Mouse (Mus musculus): Measurements from ENCODE around the gene Ptbp1.
A peak's percentile ranks its signal among the peaks of the same experiment; 100 is the strongest.
"Not testable (repeated sequence)": the region's sequence is repeated elsewhere in the genome, so short reads cannot be mapped to it uniquely, and the experiment has no call there.

Ptbp1 gene

DNA sequence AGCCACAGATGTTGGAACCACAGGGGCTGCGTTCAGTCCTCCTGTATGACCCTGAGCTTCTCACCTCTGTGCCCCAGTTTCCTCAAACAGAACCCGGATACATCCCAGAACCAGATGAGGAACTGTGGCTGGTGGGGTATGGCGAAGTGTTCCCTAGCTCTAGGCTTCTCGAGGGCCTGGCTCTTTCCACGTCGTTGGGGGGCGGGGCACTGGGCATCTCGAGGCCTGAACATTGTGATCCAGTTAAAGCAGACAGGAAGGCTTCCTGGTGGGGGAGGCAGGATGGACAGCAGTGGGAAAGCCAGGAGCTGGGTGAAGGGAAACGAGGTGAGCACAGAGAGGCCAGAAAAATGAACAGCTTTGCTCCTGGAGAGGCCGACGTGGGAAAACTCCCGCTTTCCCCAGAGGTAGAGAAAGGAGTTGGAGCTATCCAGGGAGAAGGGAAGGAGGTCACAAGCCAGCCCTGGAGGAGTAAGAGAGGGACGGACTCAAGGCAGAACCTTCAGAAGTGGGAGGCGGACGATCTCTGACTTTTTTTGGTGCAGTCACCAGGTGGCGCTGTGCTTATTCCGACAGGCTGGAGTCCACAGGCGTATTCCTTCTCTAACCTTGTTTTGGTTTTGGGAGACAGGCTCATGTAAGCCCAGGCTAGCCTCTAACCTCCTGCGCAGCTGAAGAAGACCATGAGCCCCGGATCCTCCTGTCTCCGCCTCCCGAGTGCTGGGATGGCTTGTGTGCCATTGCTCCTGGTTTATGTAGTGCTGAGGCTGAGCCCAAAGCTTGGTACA is 29.3 kb downstream of the Ptbp1 start:
- peak; percentile 58 for DNase-seq (ENCODE audit: low spot score)

DNA sequence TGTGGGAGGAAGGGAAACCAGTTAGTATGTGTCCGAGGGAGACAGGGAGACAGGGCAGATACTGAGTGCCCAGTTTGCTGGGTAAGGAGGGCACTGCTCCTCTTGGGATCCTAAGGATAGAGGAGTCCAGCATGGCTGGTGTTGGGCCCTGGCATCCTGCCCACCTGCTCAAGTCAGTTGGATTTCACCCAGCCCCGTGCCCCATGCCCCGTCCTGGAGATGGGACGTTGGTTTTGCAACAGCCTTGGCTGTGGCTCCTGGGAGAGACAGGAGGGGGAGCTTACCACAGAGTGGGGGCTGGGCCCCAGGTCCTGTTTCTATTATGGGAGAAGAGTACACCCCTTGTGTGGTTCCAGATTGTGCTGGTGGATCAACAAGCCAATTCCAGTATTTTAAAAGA is 30.2 kb downstream of the Ptbp1 start:
- DNase-seq (ENCODE audit: low spot score), result peak; percentile 42

DNA sequence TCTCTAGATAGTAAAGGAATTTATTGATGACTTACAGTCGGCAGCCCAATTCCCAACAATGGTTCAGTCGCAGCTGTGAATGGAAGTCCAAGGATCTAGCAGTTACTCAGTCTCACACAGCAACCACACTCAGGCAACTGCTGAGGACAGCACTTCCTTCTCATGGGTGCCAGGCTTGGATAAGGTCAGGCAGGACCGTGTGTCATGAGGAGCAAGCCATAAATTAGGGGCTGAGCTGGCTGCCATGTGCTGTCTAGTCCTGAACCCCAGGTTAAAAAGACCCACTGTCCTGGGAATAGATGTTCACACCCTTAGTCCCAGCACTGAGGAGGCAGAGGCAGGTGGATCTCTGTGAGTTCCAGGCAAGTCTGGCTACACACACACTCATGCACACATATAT is 30.7 kb downstream of the Ptbp1 start:
- not testable (repeated sequence) for DNase-seq (ENCODE audit: low spot score)

DNA sequence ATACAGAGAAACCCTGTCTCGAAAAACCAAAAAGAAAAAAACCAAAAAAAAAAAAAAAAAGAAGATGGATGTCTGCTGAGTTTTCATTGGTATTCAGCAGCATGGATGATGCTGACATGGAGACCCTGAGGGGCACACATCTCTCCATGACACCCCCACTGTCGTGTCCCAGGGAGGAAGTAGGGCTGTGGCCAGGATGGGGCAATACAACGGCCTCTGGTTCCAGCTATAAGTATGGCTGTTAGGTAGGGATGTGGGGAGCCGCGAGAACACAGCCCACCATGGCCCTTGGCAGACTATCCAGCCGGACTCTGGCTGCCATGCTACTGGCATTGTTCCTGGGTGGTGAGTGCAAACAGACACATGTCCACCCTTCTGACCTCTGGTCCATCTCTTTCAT is 31.8 kb downstream of the Ptbp1 start, which contains the start of gene Elane:
Elane (plus strand) TSS at position 194 of the 400 bp plus-strand sequence.
- no peak for DNase-seq (ENCODE audit: low spot score)

DNA sequence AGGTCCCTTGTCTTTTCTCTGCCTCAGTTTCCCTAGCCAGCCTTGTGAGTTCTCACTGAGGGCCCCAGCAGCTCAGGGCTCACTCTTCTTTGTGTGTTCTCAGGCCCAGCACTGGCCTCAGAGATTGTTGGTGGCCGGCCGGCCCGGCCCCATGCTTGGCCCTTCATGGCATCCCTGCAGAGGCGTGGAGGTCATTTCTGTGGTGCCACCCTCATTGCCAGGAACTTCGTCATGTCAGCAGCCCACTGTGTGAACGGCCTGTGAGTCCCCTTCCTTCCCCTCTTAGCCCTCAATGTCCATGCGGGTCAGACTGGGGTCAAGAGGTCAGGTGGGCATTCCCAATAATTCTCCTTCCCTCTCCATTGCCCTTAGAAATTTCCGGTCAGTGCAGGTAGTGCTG is 32.4 kb downstream of the Ptbp1 start:
- no peak for DNase-seq (ENCODE audit: low spot score)

DNA sequence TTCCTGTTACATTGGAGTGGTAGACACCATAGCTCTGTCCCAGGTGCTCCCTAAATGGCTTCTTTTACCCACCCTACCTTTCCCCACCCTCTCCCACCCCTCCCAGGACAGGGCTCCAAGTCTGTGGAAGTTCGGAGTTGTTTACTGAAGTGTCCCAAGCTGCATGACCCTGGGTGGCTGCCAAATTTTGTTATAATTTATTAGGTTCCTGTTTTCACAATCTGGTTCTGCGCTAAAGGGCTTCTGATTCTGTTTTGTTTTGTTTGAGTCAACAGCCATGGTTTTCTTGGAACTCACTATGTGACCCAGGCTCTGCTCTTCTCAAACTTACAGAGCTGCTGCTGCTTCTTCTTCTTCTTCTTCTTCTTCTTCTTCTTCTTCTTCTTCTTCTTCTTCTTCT is 35.2 kb downstream of the Ptbp1 start:
- DNase-seq (ENCODE audit: low spot score), result no peak

DNA sequence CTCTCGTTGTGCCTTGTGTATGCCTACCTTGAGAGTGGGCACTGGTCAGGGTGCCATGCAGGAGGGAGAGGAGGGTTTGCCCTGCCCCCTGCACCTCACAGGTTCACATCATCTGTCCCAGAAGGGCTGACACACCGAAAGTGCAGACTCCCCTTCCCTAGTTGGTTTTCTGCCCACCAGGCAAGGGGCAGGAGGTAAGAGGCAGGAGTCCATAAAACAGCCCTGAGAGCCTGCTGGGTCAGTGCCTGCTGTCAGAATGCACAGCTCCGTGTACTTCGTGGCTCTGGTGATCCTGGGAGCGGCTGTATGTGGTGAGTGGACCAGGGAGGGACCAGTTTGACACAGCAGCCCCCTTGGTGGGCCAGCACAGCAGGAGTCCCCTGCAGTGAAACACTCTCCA is 36.4 kb downstream of the Ptbp1 start, which contains the start of gene Cfd:
Cfd (plus strand) TSS at position 184 of the 400 bp plus-strand sequence.
- no peak for DNase-seq (ENCODE audit: low spot score)

DNA sequence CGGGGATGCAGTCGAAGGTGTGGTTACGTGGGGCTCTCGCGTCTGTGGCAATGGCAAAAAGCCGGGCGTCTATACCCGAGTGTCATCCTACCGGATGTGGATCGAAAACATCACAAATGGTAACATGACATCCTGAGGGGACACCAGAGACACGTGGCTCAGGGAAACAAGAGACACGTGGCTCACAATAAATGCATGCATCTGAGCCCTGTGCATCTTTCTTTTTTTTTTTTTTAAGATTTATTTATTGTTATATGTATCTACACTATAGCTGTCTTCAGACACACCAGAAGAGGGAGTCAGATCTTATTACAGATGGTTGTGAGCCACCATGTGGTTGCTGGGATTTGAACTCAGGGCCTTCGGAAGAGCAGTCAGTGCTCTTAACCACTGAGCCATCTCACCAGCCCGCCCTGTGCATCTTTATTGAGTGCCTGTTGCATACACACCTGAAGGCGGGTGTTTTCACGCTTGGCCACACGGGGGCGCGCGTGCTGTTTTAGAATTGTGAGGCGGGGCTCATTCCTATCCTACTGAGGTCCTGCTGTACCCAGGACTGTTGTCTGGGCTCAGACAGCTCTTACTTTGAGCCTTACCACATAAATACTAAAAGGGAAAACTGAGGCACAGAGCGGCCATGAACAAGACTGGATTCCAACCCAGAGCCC is 38.4 kb downstream of the Ptbp1 start:
- not testable (repeated sequence) for DNase-seq (ENCODE audit: low spot score)

DNA sequence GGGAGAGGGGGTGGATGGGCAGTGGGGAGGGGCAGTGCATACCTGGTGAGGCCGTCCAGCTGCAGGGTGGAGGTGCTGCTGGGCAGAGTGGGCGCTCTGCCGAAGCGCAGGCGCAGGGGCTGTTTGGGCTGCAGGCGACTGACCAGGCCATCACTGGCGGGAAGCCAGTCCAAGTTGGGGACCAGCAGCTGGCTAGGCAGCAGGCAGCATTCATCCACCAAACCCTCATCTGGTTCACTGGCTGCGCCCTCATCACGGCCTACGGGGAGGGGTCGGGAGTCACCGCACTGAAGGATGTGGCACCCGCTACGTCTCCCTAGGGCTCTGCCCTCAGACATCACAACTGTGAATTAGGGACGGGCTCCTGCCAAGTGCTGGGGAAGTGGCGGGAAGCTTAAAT is 42.1 kb downstream of the Ptbp1 start:
- DNase-seq (ENCODE audit: low spot score), result no peak

DNA sequence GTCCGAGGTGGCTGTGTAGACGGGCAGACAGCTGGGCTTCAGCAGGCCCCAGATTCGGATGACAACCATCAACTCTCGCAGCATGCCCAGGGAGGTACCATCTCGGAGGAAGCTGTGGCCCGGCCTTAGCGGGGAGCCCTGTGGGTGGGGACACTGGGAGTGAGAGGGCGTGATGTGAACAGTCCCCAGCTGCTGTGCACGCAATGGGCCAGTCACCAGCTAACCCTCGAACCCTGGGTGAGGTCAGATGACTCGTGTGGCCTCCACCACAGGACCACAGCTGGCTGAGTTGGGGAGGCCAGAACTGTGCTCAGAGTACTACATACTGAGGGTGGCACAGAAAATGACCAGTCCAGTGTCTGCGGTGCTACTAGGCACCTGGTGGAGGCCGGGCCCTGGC is 42.6 kb downstream of the Ptbp1 start:
- DNase-seq (ENCODE audit: low spot score), result no peak

DNA sequence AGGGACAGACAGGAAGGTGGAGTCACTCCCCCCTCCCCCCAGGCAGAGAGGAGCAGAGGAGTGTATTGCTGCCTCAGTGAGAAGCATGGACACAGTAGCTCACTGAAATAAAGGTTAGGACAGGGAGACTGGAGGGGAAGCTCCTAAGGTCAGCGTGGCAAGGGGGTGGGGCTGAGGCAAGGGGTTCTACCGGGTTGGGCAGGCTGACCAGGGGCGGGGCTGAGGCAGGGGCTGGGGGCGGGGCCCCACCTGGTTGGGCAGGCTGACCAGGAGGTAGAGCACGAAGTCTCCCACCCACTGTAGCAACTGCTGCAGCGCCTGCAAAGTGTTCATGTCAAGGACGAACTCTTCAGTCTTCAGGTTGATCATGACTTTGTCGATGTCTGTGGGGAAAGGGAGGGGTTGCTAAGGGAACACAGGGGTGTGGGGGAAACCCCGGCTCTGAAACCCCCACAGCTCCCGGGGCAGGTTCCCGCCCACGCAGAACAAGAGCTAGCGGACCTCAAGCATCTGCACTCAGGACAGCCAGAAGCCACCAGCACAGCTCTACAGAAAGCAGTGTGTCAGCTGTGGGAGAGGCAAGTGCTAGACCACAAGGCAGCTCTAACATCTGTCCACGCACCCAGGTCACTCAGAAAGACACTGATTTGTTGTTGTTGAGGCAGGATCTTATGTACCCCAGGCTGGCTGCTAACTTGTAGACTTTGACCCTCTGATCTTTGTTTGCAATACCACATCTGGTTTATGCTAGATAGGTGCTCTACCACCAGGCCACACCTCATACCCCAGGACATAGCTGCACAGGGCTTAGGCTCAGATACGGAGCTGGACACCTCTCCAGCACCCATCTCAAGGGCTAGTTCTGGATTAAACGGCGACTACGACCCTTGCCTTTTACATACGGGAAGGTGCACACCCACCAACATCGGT is 43.4 kb downstream of the Ptbp1 start:
- DNase-seq (ENCODE audit: low spot score), result no peak

DNA sequence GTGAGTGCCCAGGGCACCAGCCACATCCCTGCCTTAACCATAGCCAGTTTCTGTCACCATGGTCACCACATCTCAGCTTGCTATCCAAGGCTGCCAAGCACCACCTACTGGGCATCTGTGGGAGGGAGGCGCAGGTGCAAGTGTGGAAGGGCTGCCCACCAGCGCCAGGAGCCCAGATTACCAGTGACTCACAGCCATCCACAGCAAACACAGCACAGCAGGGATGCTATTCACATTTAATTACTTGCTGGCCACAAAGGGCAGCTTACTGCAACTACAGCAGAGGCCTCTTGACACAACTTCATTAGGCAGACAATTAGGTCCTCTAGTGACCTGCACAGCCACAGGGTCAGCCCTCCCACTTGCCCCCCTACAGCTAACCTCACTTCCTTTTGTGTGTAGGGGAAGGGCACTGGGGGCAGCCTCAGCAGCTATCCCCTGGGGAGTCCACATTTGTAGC is 46.8 kb downstream of the Ptbp1 start:
- no peak for DNase-seq (ENCODE audit: low spot score)

DNA sequence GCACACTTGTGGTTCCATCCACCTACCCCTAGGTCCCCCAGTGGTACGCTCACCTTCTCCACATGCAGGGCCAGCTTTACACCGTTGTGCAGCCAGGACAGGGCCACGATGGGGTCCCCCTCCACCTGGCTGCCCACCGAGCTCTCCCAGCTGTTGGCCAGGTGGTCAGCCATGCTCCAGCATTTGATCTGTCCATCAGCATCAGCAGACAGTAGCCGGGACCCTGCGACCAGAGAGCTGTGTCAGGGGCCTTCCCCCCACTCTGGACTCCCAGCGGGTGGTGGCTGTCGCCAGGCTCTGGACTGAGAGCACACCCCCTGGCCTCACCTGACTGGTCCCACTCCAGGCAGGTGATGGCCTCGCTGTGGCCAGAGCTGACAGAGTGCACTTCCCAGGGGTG is 52.5 kb downstream of the Ptbp1 start:
- no peak for DNase-seq (ENCODE audit: low spot score)

DNA sequence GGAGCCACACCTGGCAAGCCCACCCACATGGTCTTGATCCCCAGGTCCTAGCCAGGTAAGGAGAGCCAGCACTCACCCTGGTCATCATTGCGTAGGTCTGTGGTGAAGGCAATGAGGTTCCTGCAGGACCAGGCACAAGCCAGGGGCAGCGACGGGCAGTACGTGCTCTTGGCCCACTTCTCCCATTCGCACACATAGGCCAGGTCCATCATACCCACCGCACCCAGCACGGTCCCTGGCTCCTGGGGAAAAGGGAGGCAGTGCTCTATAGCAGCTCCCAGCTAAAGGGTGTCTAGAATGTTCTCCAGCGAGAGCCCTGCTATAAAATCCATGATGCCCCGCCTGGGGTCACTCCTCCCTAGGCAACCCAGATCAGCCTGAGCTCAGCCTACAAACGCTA is 53.2 kb downstream of the Ptbp1 start:
- no peak for DNase-seq (ENCODE audit: low spot score)

DNA sequence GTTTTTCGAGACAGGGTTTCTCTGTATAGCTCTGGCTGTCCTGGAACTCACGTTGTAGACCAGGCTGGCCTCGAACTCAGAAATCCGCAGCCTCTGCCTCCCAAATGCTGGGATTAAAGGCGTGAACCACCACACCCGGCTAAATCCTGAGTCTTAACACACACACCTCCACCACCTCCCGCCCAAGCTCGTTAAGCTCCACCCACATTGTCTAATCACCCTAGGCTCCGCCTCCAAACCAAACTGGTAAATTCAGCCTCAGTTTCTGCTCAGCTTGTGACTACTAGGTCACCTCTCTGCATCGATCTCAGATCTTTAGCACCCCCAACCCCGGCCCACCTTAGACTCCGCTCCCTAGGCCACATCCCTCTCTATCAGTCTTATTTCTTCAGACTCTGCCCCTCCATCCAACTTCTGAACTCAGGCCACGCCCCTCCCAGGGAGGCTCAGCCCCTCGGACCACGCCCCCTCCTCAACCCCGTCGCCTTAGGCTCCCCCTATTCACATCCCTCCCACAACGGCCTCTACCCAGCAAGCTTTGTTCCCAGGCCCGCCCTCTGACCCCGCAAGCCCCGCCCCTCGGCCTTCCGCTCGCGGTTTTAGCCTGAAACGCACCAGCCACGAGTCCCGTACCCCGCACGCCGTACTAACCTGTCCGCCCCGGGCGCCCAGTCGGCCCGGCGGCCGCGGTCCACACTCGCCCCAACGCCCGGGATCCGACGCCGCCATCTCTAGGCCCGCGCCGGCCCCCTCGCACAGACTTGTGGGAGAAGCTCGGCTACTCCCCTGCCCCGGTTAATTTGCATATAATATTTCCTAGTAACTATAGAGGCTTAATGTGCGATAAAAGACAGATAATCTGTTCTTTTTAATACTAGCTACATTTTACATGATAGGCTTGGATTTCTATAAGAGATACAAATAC is 54.2 kb downstream of the Ptbp1 start, which contains the start of gene Med16:
Med16 (minus strand) TSS at position 757 of the 925 bp plus-strand sequence.
- DNase-seq (ENCODE audit: low spot score), result peak; percentile 92

DNA sequence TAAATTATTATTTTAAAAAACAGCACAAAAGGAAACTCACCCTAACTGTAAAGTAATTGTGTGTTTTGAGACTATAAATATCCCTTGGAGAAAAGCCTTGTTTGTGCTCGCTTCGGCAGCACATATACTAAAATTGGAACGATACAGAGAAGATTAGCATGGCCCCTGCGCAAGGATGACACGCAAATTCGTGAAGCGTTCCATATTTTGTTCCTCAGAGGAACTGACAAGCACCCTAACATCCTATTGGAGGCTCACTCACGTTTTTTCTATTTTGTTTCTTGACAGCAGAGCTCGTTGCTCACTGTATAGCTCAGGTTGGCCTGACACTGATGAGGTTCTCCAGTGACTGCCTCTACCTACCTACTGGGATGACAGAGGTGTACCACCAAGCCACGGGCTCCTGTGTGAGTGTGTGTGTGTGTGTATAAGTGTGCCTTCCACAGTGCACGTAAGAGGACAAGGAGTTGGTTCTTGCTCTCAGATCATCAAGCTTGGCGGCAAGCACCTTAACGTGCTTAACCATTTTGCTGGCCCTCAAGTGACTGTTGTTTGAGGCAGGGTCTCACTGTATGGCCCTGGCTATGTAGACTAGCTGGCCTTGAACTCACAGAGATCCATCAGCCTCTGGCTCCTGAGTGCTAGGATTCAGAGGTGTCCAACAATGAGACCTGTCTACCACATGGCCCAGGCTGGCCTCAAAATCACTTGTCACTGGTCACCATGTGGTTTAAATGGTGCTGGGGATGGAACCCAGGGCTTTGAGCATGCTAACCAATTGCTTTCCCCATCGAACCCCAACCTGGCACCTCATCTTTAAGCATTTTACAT is 55.1 kb downstream of the Ptbp1 start:
- no peak for DNase-seq (ENCODE audit: low spot score)

DNA sequence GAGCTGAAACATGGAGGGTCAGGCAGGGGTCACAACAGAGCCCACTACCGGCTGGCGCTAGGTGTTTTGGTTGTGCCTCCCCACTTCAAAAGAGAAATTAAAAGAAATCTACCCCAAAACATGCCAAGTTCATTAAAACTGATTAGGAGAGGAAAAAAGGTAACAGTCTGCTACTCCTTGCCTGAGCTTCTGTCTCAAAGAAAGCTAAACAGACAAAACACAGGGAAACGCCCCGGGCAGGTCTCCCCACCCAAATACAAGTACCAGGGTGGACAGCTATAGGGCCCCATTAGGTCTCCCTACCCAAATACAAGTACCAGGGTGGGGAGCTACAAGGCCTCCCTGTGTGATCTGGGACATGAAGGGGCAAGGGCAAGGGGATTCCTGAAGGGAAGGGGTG is 56.3 kb downstream of the Ptbp1 start, which contains the start of gene Gm26602:
Gm26602 (plus strand) TSS at position 301 of the 400 bp plus-strand sequence.
- DNase-seq (ENCODE audit: low spot score), result no peak

DNA sequence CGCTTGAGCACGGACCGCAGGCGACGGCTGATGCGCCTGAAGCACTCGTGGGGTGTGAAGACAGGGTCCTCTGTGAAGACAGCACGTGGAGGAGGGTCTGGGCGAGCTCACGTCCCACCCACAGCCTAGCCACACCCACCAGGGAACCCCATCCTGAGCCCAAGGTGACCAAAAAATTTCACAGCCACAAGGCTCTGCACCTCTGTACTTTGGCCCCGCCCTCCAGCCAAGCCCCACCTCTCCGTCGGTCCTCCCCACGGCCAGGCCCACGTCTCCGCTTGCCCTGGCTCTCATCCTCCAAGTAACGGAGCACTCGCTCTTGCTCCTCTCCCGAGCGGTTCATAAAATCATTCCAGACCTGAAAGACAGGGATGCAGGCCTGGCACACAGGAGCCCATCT is 58.2 kb downstream of the Ptbp1 start:
- no peak for DNase-seq (ENCODE audit: low spot score)
